Mouse (Mus musculus): ENCODE measurements at regions not wholly inside any gene's neighbourhood (a gene's known extent, or its start where the extent isn't known, plus 50 kb on each side); places are given as distances from the start of the nearest gene placed in this dataset.
A peak's percentile ranks its signal among the peaks of the same experiment; 100 is the strongest.
"Not testable (repeated sequence)": the region's sequence is repeated elsewhere in the genome, so short reads cannot be mapped to it uniquely, and the experiment has no call there.

GRCm38 (mm10) chr8:35123196-35123621 lies 642.4 kb upstream of the Gm19410 start:
- peak; percentile 68 for DNase-seq (ENCODE audit: low spot score)

GRCm38 (mm10) chr8:35125179-35125578 lies 640.4 kb upstream of the Gm19410 start:
- no peak for DNase-seq (ENCODE audit: low spot score)

GRCm38 (mm10) chr8:35132281-35132680 lies 633.3 kb upstream of the Gm19410 start:
- DNase-seq (ENCODE audit: low spot score): no peak

GRCm38 (mm10) chr8:35135630-35136029 lies 630.0 kb upstream of the Gm19410 start:
- DNase-seq (ENCODE audit: low spot score): no peak

GRCm38 (mm10) chr8:35136643-35137042 lies 628.9 kb upstream of the Gm19410 start:
- no peak for DNase-seq (ENCODE audit: low spot score)

GRCm38 (mm10) chr8:35140775-35141174 lies 624.8 kb upstream of the Gm19410 start:
- DNase-seq (ENCODE audit: low spot score): no peak

GRCm38 (mm10) chr8:35143018-35143656 lies 622.5 kb upstream of the Gm19410 start:
- no peak for DNase-seq (ENCODE audit: low spot score)

GRCm38 (mm10) chr8:35143684-35144083 lies 621.9 kb upstream of the Gm19410 start:
- no peak for DNase-seq (ENCODE audit: low spot score)

- DNase-seq (ENCODE audit: low spot score): peak; percentile 29
Observed at GRCm38 (mm10) chr8:35144401-35144800, 621.2 kb upstream of the Gm19410 start.

GRCm38 (mm10) chr8:35147481-35147880 lies 618.1 kb upstream of the Gm19410 start:
- DNase-seq (ENCODE audit: low spot score): no peak

- no peak for DNase-seq (ENCODE audit: low spot score)
Observed at GRCm38 (mm10) chr8:35147967-35148366, 617.6 kb upstream of the Gm19410 start.

- DNase-seq (ENCODE audit: low spot score): no peak
Observed at GRCm38 (mm10) chr8:35152585-35152984, 613.0 kb upstream of the Gm19410 start.

GRCm38 (mm10) chr8:35156272-35156671 lies 609.3 kb upstream of the Gm19410 start:
- peak; percentile 74 for DNase-seq (ENCODE audit: low spot score)

GRCm38 (mm10) chr8:35157711-35158110 lies 607.9 kb upstream of the Gm19410 start:
- DNase-seq (ENCODE audit: low spot score): no peak

- DNase-seq (ENCODE audit: low spot score): peak; percentile 76
Observed at GRCm38 (mm10) chr8:35159329-35159728, 606.3 kb upstream of the Gm19410 start.

- DNase-seq (ENCODE audit: low spot score): no peak
Observed at GRCm38 (mm10) chr8:35160230-35160629, 605.4 kb upstream of the Gm19410 start.

GRCm38 (mm10) chr8:35162166-35162565 lies 603.4 kb upstream of the Gm19410 start:
- DNase-seq (ENCODE audit: low spot score): not testable (repeated sequence)

GRCm38 (mm10) chr8:35166611-35167010 lies 599.0 kb upstream of the Gm19410 start:
- no peak for DNase-seq (ENCODE audit: low spot score)

GRCm38 (mm10) chr8:35171536-35172310 lies 593.9 kb upstream of the Gm19410 start:
- no peak for DNase-seq (ENCODE audit: low spot score)

- no peak for DNase-seq (ENCODE audit: low spot score)
Observed at GRCm38 (mm10) chr8:35177314-35177713, 588.3 kb upstream of the Gm19410 start.

- no peak for DNase-seq (ENCODE audit: low spot score)
Observed at GRCm38 (mm10) chr8:35180075-35180474, 585.5 kb upstream of the Gm19410 start.

GRCm38 (mm10) chr8:35182141-35182540 lies 583.4 kb upstream of the Gm19410 start:
- no peak for DNase-seq (ENCODE audit: low spot score)

- no peak for DNase-seq (ENCODE audit: low spot score)
Observed at GRCm38 (mm10) chr8:35183423-35183822, 582.2 kb upstream of the Gm19410 start.

GRCm38 (mm10) chr8:35185165-35185564 lies 580.4 kb upstream of the Gm19410 start:
- DNase-seq (ENCODE audit: low spot score): no peak

All from embryo, embryonic 10.5 days (tissue).